Mouse (Mus musculus): ENCODE measurements at regions not wholly inside any gene's neighbourhood (a gene's known extent, or its start where the extent isn't known, plus 50 kb on each side); places are given as distances from the start of the nearest gene placed in this dataset.

GRCm38 (mm10) chr4:24154418-24154817, 341.8 kb upstream of the Mms22l start:
- DNase-seq (ENCODE audit: low spot score in 2 of 2): peak; percentile 32 to 33

DNA sequence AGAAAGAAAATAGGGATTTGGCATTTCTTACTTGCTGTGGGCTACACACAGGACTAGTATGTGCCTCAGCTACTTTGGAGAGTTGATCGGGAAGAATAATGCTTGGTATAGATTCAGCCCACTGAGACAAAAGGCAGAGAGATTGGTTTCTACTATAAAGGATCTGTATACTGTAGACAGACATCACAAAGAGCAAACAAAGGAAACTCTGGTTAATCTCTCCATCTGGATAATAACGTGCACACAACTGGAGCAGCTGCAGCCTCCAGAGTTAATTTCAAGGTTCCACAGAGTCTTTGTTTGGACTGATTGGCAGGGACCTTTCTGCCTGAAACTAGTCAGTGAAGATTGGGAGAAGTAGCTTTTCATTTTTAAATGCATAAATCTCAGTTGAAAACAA, 322.5 kb upstream of the Mms22l start:
- DNase-seq (ENCODE audit: low spot score in 2 of 2): no peak

DNA sequence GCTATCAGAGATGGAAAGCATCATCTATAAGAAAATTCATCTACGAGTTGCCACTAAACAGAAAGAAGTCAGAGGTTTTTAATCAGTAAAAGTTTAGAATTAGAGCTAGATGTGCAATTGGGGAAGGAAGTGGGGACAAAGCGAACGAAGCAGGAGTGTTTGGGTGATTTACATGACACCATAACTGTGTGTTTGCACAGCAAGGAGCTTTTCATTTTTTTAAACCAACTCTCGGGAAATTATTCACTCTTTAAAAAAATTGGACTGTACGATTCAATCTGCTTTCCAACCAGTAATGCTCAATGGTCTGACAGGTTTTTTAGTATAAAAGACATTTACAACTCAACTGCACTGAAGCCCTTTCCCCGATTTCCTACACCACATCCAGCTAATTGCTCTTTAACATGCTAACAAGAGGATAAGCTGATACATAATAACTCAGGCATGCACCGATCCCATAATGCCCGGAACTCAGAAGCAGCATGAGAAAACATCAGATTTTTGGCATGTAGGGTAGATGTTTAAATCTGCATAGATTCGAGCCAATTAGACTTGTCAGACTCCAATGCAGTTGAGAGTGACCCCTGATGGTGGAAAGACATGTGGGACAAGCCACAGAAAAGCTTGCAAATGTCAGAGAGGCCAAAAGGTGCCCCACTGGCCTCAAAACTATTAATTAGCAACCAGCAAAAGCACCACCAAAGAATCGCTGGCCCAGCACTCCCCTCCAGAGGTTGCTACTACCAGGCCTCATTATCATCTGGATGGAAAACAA, 282.8 kb upstream of the Mms22l start:
- DNase-seq (ENCODE audit: low spot score in 2 of 2): no peak

DNA sequence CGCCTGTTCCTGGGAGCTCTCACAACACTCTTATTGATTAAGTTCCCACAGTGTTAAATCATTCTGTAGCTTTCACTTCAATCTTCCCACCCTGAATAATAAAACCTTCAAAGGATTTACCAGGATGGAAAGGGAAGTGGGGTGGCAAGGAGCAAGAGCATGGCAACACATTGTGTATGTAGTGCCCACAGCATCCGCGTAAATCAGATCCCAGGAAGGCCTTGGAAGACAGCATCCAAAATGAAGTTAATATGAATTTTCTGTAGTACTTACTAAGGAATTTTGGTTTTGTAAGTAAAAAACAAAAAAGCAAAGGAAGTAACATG, 282.3 kb upstream of the Mms22l start:
- DNase-seq (ENCODE audit: low spot score in 2 of 2): no peak

- no peak for DNase-seq (ENCODE audit: low spot score in 2 of 2)
Measured at GRCm38 (mm10) chr4:24218383-24218934, 277.8 kb upstream of the Mms22l start.

- no peak for DNase-seq (ENCODE audit: low spot score in 2 of 2)
Measured at GRCm38 (mm10) chr4:24219074-24219497, 277.2 kb upstream of the Mms22l start.

DNA sequence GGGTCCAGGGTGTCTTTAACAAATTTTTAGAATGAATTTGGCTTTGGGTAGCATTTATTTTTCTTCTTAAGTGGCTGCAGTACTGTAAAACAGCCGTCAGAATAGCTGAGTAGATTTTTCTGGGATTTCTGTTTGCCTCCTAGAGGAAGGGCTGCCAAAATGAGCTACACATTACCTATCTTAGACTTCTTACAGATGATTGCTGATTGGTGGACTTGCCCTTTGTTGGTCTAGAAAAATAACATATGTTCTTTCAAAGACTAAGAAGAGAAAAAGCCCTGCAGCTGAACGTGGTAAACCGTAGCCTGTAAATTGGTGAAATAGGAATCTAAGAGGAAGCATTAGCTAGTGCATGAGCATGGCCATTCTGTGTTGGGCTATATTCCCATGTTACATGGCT, 276.7 kb upstream of the Mms22l start:
- no peak for DNase-seq (ENCODE audit: low spot score in 2 of 2)

DNA sequence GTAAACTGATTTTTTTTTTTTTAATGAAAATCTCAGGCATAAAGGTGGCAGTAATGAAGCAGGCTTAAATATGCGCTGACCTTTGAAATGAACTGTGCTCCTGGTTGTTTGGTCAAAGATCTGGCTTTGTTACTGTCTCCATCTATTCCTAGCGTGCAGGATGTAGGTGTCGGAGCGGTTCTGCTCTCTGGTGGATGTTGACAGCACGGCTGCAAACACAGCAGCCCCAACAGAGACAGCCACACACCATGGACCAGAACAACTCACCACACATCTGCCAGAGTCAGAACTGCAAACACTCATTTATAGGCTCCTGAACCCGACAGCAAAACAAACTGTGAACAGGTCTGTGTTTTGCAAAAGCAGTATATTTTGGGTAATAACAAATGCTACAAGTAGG, 251.1 kb upstream of the Mms22l start:
- DNase-seq (ENCODE audit: low spot score in 2 of 2): no peak

DNA sequence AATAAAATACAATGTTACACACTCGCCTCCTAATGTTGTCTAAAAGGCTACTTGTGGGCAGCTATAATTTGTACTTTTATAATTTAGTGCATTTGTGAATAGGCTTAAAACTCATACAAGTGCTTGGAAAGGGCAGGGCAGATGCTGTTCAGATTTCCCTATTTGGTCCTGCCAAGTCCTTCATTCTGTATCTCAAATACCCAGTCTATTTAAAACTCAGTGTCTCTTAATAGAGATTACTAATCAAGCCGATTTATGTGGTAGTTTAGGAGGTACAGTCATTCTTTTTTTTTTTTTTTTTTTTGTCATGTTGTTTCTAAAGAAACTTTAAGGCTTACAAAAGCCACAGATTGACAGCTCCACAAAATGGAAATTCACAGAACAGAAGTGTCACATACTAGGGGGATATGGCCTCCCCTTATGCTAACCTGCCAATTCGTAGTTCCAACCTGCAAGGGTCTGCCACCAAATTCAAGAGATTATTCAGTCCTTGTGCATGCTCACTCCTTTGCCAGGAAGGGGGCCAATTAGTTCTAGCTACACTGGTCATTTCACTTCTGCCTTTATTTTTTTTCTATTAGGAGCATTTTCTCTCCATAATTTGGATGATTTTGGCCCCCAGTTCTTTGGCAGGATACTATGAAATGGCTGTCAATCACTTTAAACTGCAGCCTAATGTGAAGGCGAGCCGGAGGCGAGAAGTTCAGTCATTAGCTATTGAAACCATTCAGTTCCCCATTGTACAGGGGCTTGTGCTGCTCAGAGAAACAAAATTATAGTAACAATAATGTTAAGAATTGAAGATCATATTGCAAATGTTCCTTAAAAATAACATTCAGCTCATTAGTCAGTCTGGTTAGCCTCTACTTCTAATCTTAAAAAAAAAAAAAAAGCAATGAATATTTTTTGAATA, 247.9 kb upstream of the Mms22l start:
- no peak for DNase-seq (ENCODE audit: low spot score in 2 of 2)

DNA sequence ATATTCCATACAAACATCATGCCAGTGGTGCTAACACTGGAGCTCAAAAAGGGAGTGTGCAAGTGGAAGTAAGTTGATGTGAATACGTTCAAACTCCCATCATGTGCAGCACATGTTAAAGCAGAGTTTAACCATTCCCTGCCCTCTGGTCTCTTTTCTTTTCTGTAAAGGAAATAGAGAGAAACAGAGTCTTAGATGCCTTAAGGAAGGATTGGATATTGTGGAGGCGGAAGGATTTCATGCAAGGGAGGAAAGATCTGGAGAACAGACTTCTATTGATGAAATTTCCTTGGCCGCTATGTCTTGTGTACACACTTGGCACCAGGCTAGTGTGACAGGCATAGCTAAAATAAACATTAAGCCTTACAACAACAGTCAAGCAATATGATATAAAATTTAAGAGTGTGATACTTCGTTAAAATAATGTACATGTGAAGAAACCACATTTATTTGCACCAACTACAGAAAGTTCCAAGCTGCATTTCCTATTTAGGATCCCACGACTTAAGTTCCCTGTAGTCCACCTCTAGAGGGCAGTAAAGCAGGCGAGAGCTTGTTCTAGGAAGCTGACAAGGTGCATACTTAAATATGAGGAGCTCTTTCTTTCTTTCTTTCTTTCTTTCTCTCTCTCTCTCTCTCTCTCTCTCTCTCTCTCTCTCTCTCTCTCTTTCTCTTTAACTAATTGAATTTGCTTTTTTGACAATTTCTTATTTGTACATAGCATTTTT, 246.8 kb upstream of the Mms22l start:
- DNase-seq (ENCODE audit: low spot score in 2 of 2): no peak

DNA sequence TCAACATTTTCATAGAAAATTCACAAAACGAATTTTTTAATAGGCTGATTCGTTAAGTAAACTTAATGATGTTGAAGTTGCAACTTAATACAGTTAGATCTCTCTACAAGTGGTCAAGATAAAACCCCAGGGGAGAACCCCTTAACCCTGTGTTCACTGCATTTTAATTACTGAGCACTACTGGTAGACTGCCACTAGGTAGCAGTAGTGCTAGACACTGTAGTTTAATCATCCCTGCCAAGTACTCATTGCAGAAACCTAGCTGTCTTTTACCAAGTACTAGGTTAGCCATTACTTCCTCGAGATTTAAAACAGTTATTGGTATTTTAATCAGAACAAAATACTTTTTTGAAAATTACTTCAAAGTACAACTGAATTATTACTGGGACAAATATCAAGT, 218.1 kb upstream of the Mms22l start:
- no peak for DNase-seq (ENCODE audit: low spot score in 2 of 2)

Data from adrenal gland, postnatal 4 days (tissue).